Mouse (Mus musculus) 416B (cell line): Measurements from ENCODE around the gene Hist1h2ae.
A peak's percentile ranks its signal among the peaks of the same experiment; 100 is the strongest.

Source experiments
- DNase-seq: peaks from one replicate; pipeline ENCODE4 v3.0.0; 2011; ENCODE audit warnings: low read depth

Hist1h2ae gene

DNA sequence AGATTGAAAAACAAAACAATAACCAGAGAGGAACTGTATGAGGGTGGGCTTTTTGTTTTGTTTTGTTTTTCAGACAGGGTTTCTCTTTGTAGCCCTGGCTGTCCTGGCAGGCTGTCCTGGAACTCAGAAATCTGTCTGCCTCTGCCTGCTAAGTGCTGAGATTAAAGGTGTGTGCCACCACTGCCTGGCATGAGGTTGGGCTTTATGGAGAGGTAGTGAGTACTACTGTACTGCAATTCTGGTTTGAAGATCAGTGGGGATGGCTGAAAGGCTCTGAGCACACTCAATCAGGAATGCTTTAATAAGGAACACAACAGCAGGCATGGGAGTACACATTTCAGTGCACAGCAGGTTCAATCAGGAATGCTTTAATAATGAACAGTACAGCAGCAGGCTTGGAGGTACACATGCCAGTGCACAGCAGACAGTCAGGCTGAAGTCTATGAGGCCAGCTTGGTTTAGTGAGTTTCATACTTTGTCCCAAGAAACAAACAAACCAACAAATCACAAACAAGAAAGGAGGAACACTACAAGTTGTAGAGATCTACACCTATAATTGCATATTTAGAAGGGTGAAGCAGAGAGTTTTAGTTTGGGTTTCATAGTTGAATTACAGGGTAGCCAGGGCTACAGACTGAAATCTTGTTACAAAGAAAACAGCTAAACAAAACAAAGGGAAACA is 12.5 kb upstream of the Hist1h2ae start:
- peak; percentile 54 for DNase-seq

DNA sequence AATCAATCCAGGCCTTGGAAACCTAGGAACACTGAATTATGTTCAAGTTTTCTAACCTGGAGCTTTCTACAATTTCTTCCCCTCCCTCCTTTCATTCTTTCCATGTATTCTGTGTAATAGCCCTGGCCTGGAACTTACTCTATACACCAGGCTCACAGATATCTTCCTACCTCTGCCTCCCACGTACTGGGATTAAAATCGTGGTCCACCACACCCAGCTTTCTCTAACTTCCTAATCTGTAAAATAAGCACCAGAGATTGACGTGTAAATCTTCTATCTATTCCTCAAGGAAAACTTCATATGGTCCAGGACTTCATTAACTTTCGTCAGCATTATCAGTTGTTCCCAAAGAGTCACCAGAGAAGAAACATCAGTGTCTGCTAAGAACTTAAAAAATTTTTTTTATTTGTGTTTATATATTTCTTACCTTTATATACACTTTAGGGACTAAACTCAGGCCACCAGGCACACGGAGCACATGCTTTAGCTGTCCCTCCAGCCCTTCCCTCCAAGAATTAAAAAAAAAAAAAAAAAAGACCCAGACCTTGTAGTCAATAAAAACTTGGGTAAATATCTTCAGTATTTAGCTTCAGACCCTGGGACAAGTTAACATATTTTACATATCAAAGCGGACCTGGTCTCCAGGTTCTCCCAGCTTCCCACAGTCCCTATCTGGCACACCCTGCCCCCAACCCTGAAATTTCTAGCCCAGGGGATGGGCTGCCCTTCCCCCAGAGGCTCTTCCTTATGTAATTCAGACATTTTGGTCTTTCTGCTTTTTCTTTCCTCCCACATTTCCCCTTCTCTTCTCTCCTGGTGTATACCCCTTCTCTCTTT is 11.4 kb upstream of the Hist1h2ae start:
- peak; percentile 82 for DNase-seq

DNA sequence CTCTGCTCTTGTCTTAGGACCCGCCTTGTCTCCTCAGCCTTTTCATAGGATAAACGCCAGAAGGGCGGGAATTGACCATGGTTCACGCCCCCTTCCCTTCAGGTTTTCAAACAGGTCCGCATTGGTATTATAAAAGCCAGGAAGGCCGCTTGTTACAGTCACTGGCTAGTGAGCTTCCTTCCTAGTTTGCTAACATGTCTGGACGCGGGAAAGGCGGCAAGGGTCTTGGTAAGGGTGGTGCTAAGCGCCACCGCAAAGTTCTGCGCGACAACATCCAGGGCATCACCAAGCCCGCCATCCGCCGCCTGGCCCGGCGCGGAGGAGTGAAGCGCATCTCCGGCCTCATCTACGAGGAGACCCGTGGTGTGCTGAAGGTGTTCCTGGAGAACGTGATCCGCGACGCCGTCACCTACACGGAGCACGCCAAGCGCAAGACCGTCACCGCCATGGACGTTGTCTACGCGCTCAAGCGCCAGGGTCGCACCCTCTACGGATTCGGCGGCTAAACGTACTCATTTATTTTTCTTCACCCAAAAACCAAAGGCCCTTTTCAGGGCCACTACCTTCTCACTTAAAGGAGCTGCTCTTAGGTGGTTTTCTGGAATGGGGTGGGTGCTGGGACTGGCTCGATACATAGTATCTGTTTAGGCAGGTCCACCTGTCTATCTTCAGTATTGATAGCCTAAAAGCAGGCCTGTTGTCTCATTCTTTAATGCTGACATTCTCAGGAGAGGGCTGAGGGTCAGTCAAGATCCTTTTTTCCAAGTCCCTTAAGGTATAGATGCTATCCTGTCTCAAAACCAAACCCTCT is 10.6 kb upstream of the Hist1h2ae start, which contains the start of gene Hist1h4d:
TSS of gene Hist1h4d (plus strand) at position 191 of the 811 bp plus-strand sequence.
- peak; percentile 100 for DNase-seq

DNA sequence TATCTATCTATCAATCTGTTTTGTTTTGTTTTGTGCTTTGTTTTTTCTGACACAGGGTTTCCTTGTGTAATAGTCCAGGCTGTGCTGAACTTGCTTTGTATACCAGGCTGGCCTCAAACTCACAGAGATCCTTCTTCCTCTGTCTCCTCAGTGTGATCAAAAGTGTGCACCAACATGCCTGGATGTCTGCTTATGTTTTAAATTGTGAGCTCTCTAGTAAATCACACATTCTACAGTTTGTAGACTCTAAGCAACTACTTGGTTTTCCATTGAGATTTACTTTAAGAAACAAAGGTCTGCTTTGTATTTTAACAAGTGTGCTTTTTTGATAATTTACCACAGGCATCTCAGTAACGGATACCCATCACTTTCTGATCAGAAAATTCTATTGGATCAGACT is 6.8 kb upstream of the Hist1h2ae start:
- DNase-seq, result peak; percentile 50

DNA sequence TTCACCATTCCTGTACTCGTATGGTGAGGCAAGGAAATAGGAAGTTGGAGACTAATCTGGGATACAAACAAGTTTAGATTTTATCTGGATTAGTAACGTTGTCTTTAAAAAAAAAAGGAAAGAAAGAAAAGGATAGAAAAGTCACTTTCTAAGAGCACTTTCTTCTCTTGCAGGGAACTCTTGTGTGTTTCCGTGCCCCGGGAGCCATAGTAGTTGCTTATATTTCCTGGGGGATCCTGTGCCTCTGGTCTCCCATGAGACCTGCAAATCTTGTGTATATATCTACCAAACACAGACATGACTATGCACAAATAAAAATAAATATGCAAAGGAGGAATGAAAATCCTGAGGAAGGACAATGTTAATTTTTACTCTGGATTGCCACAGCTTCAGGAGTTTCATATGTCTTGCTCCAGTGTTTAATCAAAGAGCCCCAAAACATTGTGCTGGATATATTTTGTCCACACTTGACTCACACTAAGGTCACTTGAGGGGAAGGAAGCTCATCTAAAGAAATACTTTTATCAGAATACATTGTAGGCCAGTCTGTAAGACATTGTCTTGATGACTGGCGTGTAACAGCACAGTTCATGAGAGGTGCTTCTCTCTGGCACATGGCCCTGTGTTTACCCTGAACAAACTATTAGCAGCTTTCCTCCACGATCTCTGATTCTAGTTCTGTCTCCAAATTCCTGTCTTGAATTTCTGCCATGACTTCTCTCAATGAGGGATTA is 6.1 kb upstream of the Hist1h2ae start:
- peak; percentile 75 for DNase-seq

DNA sequence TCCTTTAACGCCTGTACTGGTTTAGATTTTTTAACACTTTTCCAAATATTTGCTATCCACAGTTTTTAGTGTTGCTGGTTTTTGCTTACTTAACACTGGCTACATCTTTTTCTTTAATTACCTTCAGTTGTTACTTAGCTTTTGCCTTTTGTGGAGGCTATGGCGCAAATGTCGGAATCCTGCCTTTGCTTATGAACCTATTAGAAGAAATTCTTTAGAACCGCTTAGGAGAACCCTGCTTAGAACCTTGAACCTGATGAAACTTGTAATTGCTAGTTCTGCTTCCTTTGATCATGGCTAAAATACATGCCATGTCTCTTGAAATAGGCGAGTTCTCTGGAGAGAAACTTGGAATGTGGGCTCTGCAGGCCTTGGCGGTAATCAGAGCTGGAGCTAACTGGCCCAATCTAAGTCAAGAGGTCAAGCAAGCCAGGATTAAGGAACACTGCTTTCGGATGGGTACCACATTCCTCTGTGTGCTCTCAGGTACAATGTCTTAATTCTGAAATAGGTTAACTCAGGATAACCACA is 5.4 kb upstream of the Hist1h2ae start:
- peak; percentile 89 for DNase-seq

DNA sequence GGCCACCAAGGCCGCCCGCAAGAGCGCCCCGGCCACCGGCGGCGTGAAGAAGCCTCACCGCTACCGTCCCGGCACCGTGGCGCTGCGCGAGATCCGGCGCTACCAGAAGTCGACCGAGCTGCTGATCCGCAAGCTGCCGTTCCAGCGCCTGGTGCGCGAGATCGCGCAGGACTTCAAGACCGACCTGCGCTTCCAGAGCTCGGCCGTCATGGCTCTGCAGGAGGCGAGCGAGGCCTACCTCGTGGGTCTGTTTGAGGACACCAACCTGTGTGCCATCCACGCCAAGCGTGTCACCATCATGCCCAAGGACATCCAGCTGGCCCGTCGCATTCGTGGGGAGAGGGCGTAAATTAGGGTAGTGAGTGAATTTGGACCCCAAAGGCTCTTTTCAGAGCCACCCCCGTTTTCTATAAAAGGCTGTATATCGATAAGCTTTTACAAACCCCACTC is 4.9 kb upstream of the Hist1h2ae start:
- peak; percentile 84 for DNase-seq

DNA sequence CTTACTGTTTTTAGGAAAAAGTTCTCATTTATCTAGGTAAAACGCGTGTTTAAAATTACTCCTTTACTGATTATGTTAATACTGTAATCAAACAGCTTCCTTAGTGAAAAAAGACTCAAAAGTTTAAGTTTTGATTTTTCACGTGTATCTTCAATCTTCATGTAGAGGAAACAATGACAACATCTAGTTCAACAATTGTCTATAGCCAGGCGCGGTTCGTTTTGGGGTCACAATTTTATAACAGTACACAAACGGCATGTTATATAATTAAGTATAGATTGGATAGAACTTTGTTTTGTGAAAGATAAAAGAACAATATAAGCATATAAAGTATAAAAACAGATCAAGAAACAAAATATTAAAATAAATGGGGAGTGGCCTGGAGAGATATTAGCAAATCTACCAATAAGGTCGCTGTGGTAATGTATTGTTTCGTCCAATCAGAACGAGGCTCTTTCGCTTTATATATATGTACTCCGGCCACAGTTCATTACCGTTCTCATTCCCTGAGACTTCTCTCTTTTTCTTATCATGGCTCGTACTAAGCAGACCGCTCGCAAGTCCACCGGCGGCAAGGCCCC is 4.3 kb upstream of the Hist1h2ae start, which contains the start of gene Hist1h3d:
TSS of gene Hist1h3d (plus strand) at position 493 of the 581 bp plus-strand sequence.
- DNase-seq, result peak; percentile 99

DNA sequence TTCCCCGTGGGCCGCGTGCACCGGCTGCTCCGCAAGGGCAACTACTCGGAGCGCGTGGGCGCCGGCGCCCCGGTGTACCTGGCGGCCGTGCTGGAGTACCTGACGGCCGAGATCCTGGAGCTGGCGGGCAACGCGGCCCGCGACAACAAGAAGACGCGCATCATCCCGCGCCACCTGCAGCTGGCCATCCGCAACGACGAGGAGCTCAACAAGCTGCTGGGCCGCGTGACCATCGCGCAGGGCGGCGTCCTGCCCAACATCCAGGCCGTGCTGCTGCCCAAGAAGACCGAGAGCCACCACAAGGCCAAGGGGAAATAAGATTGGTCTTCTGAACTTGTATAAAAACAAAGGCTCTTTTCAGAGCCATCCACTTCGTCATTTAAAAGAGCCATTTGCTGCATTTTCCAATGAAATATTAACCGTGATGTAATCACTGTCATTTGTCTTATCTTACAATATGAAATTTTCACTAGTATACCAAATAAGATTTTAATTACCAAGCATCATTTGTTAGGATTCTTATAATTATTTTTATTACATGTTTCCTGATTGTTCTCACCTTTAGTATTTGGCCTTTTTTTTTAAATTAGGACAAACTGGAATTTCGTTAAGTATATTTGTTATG is 3.6 kb upstream of the Hist1h2ae start:
- DNase-seq, result peak; percentile 91

DNA sequence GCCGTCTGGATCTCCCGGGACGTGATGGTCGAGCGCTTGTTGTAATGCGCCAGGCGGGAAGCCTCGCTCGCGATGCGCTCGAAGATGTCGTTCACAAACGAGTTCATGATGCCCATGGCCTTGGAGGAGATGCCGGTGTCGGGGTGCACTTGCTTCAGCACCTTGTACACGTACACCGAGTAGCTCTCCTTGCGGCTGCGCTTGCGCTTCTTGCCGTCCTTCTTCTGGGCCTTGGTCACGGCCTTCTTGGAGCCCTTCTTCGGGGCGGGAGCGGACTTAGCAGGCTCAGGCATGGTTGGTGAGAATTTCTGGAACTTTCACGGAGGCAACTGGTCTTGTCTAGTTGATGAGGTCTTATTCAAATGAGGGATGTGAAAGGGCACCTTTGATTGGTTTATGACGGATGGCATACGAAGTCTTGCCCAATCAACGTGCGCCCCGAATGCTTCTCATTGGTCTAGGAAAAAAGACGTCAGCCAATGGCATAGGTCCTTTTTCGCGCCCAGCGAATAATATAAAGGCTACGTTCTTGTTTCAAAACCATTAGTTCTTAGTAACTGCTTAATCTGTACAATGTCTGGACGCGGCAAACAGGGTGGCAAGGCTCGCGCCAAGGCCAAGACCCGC is 3.0 kb upstream of the Hist1h2ae start, which contains the start of the genes Hist1h2bf and Hist1h2ad:
TSS of gene Hist1h2bf (minus strand) at position 299 of the 627 bp plus-strand sequence.
TSS of gene Hist1h2ad (plus strand) at position 484 of the 627 bp plus-strand sequence.
- peak; percentile 100 for DNase-seq

DNA sequence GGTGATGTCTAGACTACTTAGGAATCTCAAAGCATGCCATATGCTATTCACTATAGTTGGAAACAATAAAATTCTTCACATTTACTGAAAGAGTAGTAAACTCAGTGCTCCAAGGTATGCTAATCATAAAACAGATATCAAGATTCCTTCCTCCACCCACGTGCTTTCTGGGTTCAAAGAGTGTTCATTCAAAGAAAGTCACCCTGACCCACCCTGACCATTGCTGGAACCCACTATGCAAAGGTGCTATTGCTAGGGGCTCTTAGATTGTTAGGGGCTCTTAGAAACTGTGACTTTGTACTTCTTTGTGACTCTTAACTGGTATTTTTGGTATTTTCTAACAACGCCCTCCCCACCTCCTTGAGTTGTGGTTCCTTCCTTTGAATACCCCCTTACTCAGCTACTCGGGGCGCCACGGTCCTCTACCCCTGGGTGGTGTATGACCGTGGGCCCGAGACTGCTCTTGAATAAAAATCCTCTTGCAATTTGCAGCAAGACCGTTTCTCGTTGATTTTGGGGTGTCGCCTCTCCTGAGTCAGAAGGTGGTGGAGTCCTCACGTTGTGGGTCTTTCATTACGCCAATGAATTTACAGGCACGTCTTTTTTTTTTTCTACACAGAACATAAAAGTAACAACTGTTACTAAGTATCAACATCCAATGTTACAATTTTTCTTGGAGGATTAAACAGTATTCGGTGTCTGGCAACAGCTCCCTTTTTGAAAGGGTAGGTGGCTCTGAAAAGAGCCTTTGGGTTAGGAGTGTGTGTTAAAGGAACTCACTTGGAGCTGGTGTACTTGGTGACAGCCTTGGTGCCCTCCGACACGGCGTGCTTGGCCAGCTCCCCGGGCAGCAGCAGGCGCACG is 2.2 kb upstream of the Hist1h2ae start:
- DNase-seq, result peak; percentile 87

DNA sequence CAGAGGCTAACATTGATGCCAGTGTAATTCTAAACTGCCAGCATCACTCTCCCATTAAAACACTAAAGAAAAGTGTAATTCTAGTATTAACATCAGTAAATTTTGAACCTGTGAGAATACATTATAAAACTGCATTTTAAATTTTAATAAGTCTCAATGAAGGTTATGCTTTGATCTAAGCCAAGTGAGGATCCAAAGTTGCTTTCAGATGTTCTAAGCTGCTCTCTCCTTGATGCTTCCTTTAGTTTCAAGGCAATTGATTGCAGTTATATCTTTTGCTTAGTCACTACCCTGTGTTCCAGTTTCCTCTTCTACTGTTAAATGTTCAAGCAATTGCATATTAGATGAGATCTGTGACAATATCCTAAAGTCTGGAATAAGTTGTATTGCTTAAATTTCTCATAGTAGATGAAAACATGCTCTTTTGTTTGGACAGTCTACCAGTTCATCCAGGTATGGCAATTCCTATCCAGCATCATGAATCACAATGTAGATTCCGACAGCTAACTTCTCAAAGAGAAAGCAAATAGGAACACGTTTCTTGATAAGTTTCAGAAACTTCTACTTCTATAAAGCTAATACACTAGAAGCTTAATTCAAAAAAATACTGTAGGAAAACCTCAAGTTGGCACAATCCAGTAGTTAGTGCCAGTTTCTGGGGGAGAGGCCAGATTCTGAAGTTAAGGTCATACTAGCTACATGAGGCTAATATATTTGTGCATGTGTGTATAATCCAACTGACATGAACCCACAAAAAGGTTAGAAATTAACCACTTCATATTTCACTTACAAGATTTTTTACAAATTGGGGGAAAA is 1.4 kb upstream of the Hist1h2ae start:
- peak; percentile 92 for DNase-seq

DNA sequence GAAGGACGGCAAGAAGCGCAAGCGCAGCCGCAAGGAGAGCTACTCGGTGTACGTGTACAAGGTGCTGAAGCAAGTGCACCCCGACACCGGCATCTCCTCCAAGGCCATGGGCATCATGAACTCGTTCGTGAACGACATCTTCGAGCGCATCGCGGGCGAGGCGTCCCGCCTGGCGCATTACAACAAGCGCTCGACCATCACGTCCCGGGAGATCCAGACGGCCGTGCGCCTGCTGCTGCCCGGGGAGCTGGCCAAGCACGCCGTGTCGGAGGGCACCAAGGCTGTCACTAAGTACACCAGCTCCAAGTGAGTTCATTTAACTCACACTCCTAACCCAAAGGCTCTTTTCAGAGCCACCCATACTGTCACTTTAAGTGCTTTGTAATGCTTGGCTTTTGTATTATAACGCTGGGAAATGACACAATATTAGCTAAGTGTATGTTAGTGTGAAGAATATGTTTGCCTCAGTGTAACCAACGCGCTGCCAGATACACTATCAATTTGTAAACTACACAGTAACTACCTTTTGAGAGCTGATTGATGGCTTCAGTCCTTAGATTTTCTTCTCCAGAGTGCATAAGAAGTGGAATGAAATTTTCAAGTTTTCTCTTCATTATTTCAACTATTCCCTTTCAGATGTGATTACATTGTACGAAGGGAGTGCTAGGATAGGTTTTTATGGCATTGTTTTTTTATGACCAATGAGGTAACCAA is 641 bp upstream of the Hist1h2ae start:
- DNase-seq, result peak; percentile 94

DNA sequence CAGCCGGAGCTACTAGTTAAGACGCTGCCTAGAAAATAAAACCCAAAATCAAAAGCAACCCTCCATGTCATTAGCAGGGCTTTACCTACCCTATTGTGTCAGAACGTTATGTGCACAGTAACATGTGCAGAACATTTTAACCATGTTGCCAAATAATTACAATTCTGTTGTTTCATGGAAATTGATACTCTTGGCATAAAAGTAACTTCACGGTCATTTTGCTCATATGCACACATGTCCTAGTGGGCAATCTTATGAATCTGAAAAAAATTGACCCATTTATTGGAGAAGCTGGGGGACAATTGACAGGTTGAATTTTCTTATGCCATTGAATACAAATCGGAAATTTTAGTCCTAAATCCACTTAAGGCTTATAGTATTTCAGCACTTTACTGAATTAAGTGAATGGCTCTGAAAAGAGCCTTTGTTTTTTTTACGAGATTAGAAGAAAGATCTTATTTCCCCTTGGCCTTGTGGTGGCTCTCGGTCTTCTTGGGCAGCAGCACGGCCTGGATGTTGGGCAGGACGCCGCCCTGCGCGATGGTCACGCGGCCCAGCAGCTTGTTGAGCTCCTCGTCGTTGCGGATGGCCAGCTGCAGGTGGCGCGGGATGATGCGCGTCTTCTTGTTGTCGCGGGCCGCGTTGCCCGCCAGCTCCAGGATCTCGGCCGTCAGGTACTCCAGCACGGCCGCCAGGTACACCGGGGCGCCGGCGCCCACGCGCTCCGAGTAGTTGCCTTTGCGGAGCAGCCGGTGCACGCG is 579 bp downstream of the Hist1h2ae start:
- peak; percentile 91 for DNase-seq

DNA sequence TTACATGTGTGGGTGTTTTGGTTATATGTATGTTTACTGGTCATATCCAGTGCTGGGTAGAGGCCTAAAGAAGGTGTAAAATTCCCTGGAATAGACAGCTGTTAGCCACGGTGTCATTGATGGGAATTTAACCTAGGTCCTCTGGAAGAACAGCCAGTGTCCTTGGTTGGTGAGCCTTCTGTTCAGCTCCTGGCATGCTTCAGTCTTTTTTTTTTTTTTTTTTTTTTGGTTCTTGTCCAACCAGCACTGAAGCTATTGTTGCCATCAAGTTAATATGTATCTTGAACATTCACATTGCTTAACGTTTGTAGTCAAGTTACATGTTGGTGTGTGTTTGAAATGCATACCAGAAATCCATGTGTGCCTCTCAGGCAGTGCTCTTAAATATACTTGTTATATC is 6.5 kb downstream of the Hist1h2ae start:
- DNase-seq, result no peak

DNA sequence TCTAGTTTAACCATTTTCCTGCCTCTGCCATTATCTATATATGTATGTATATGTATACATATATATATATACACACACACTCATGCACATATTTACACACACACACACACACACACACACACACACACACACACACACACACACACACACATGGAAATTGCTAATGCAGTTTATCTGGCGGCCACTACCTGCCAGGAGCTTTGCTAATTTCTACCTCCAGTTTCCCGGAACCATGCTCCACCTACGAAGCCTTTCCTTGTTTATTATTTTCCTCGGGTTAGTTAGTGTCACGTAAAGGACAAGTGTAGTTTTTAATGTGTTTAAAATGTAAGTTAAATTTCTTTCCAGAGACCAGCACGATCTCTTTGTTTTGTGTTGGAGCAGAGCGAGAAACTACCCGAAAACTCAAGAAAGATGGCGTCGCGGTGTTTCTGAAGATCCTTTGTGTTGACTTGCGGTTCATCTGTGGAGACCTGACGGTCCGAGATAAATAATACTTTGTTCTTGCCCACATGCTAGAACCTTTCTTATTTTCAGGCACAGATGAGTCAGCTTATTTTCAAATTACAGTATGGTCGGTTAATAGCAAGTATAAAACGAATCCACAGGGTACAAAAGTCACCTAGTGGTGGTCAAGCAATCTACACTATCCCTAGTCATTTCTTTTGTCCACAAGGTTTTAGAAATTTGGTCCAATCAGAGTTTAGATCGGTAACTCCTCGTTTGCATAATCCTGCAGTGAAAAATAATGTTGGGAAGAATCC is 8.1 kb downstream of the Hist1h2ae start:
- DNase-seq, result peak; percentile 98
